Mouse (Mus musculus): ENCODE measurements at regions not wholly inside any gene's neighbourhood (a gene's known extent, or its start where the extent isn't known, plus 50 kb on each side); places are given as distances from the start of the nearest gene placed in this dataset.

DNA sequence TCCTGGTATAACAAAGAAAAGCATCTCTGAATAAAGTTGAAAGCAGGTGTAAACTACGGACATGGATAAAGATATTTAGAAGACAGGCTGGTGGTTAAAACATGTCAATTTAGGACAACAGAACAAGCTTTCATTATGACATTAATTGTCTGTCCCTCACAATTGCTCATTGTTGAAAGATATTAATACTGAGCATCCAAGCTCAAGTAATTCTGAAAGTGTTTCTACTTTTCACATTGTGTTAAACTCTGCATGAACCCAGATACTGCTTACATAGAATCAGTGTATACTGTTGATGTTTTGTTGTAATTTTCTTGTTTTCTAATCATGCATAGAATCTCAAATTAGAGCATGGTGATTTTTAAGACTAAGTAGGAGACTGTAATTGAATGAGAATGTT, 614.7 kb upstream of the Lingo2 start:
- 84% methylated on average over 1 of the region's 1 CpGs for WGBS
- no peak overlapping the region for H3K4me3 ChIP-seq (ENCODE audit: insufficient read depth, low read depth, low read length)
- H3K27ac ChIP-seq (replicated peaks; ENCODE audit: insufficient read depth, low read depth, low read length): no peak overlapping the region

DNA sequence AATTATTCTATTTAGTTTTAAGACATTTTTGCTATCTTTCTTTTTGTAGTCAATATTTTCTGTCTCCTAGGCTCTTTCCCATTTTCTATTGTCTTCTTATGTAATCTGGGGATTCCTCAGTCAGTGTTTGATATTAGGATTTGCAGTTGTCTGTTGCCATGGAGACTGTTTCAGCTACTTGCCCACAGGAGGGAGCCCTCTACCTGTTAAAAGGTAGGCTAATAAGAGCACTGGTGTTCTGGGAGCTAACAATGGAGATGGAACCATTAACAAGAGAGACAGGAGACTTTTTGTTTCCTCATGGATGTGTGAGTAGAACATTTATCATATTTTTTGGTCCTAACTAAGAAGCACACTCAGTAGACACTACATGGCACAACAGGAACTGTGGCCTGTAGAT, 608.7 kb upstream of the Lingo2 start:
- Histone ChIP-seq H3K27me3 (ENCODE audit: control insufficient read depth, insufficient read depth, low read length) (no peaks in the 10 kb centered on the region), H3K4me1 (ENCODE audit: control insufficient read depth, insufficient read depth, low read length) (no peaks in the 10 kb centered on the region), H3K27ac (replicated peaks; ENCODE audit: insufficient read depth, low read depth, low read length) (no peak overlapping the region), H3K9ac (ENCODE audit: low read depth, low read length) (no peak overlapping the region), H3K4me3 (ENCODE audit: insufficient read depth, low read depth, low read length) (no peak overlapping the region), H3K36me3 (ENCODE audit: control insufficient read depth, insufficient read depth, low read length) (no peaks in the 10 kb centered on the region), H3K79me2 (ENCODE audit: control insufficient read depth, insufficient read depth, low read length) (no peaks in the 10 kb centered on the region)
- peak; percentile 7 for DNase-seq (ENCODE audit: extremely low read depth, low read depth, low spot score)
- TF ChIP-seq POLR2A (IDR thresholded peaks at IDR 0.05; ENCODE audit: extremely low read depth, insufficient read depth, low read length): no peak
- no peak for TF ChIP-seq CTCF (IDR thresholded peaks at IDR 0.05; ENCODE audit: low read depth, low read length)

More for the DNA sequence above, 614.7 kb upstream of the Lingo2 start:
- no peak for TF ChIP-seq POLR2A (IDR thresholded peaks at IDR 0.05; ENCODE audit: extremely low read depth, insufficient read depth, low read length)
- no peak for TF ChIP-seq CTCF (IDR thresholded peaks at IDR 0.05; ENCODE audit: low read depth, low read length)
- Histone ChIP-seq H3K4me1 (ENCODE audit: control insufficient read depth, insufficient read depth, low read length) (no peaks in the 10 kb centered on the region), H3K9ac (ENCODE audit: low read depth, low read length) (no peak overlapping the region), H3K36me3 (ENCODE audit: control insufficient read depth, insufficient read depth, low read length) (no peaks in the 10 kb centered on the region), H3K79me2 (ENCODE audit: control insufficient read depth, insufficient read depth, low read length) (no peaks in the 10 kb centered on the region), H3K27me3 (ENCODE audit: control insufficient read depth, insufficient read depth, low read length) (no peaks in the 10 kb centered on the region)
- no peak for DNase-seq (ENCODE audit: extremely low read depth, low read depth, low spot score)

DNA sequence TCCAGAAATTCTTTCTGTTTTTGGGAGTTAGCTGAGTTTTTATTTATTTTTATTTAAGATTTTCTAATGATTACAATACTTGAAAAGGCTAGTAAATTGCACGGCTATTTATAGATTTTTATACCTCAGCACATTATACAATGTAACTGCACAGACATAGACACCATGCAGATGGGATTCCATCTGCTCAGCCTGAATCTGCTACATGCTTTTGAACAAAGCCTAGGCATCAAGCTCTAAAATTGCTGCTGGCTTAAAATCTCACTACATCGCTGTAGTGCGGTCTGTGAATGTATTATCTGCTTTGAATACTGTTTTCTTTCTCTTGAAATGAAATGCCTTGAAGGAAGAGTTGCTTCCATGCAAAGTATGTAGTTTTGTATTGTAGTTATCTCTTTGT, 594.5 kb upstream of the Lingo2 start:
- 88% methylated on average over 3 of the region's 3 CpGs for whole genome bisulfite sequencing
- H3K27me3 ChIP-seq (ENCODE audit: control insufficient read depth, insufficient read depth, low read length): no peaks in the 10 kb centered on the region
- H3K4me1 ChIP-seq (ENCODE audit: control insufficient read depth, insufficient read depth, low read length): no peaks in the 10 kb centered on the region
- H3K36me3 ChIP-seq (ENCODE audit: control insufficient read depth, insufficient read depth, low read length): no peaks in the 10 kb centered on the region
- no peak for DNase-seq (ENCODE audit: extremely low read depth, low read depth, low spot score)
- no peak overlapping the region for H3K9ac ChIP-seq (ENCODE audit: low read depth, low read length)
- no peaks in the 10 kb centered on the region for H3K79me2 ChIP-seq (ENCODE audit: control insufficient read depth, insufficient read depth, low read length)
- H3K27ac ChIP-seq (replicated peaks; ENCODE audit: insufficient read depth, low read depth, low read length): no peak overlapping the region
- TF ChIP-seq CTCF (IDR thresholded peaks at IDR 0.05; ENCODE audit: low read depth, low read length) (no peak), POLR2A (IDR thresholded peaks at IDR 0.05; ENCODE audit: extremely low read depth, insufficient read depth, low read length) (no peak)
- H3K4me3 ChIP-seq (ENCODE audit: insufficient read depth, low read depth, low read length): no peak overlapping the region

DNA sequence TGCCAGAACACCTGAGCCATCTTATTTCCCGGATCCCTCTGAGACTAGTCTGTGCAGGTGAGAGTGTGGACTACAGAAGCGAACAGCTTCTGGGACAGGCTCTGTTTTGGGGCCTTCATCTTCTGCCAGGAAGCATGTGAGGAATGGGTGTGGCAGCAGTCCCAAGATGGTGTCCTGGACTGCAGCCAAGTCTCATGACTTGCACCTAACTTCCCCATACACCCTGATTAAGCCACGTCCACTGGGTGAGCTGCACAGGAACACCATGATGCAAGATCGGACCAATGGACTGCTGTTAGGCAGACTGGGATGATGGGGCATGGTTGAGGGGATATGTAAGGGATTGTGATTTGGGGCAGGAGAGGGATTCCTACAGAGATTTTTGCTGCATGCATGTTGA, 556.2 kb upstream of the Lingo2 start:
- TF ChIP-seq POLR2A (IDR thresholded peaks at IDR 0.05; ENCODE audit: extremely low read depth, insufficient read depth, low read length): no peak
- TF ChIP-seq CTCF (IDR thresholded peaks at IDR 0.05; ENCODE audit: low read depth, low read length): no peak
- Histone ChIP-seq H3K79me2 (ENCODE audit: control insufficient read depth, insufficient read depth, low read length) (no peaks in the 10 kb centered on the region), H3K4me1 (ENCODE audit: control insufficient read depth, insufficient read depth, low read length) (no peaks in the 10 kb centered on the region), H3K36me3 (ENCODE audit: control insufficient read depth, insufficient read depth, low read length) (no peaks in the 10 kb centered on the region), H3K9ac (ENCODE audit: low read depth, low read length) (no peak overlapping the region), H3K27ac (replicated peaks; ENCODE audit: insufficient read depth, low read depth, low read length) (no peak overlapping the region), H3K27me3 (ENCODE audit: control insufficient read depth, insufficient read depth, low read length) (no peaks in the 10 kb centered on the region), H3K4me3 (ENCODE audit: insufficient read depth, low read depth, low read length) (no peak overlapping the region)
- 83% methylated on average over 4 of the region's 4 CpGs for WGBS
- DNase-seq (ENCODE audit: extremely low read depth, low read depth, low spot score): no peak
